Comparison of ENCODE assay signal across 8 mouse cellular contexts in the genomic region with DNA sequence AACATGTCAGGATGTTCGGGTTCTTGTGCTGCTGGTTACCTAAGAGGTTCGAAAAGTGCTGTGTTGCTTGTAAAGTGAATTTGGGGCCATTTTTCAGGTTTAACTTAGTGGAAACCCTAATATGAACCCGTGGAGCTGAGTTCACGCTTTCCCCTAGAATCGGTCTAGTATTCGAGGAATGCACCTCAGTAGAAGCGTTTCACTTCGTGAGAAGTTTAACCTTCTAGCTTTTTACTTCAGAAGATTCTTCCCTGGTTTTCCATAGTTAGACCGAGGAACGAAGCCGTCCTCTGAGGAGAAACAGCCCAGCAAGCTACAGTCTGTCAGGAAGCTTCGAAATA. TPM values are rescaled to one million over a fixed set of nuclear protein-coding genes. Genes with fewer than 3 reads are reported as not detected.
DNase-seq lines count a peak whose midpoint lies in the region; ATAC-seq and TF ChIP-seq lines count a peak whose summit lies in the region.

No protein-coding gene starts in this region.

- no peak overlapping the region for H3K27ac ChIP-seq in layer of hippocampus, adult 2 months
- H3K27ac ChIP-seq in embryonic facial prominence, embryonic 10.5 days (replicated peaks): peak overlapping the region; percentile 95
- H3K27ac ChIP-seq in hindbrain, embryonic 15.5 days (replicated peaks): no peak overlapping the region
- H3K27ac ChIP-seq in midbrain, embryonic 16.5 days (ENCODE audit: low read length): no peak overlapping the region

- H3K9ac ChIP-seq in hindbrain, embryonic 15.5 days: peak overlapping the region; percentile 30; the same call in 1 of the 2 replicates
- H3K9ac ChIP-seq in midbrain, embryonic 16.5 days (ENCODE audit: low read depth, low read length): 0 out of 2 replicates have a peak overlapping the region, but pooled peaks have one; percentile 1

- no peaks in the 10 kb centered on the region for H3K9me3 ChIP-seq in embryonic facial prominence, embryonic 10.5 days
- H3K9me3 ChIP-seq in hindbrain, embryonic 15.5 days: no peaks in the 10 kb centered on the region
- no peaks in the 10 kb centered on the region for H3K9me3 ChIP-seq in midbrain, embryonic 16.5 days (replicated peaks; ENCODE audit: control insufficient read depth, low read length, poor library complexity, severe bottlenecking)

- WGBS in embryonic facial prominence, embryonic 10.5 days: 10% methylated on average over 12 of the region's 12 CpGs
- 12% methylated on average over 12 of the region's 12 CpGs for WGBS in hindbrain, embryonic 15.5 days
- 11% methylated on average over 12 of the region's 12 CpGs for WGBS in midbrain, embryonic 16.5 days

- 0 out of 2 replicates have a peak, but pooled peaks cover 5% of the 10 kb centered on the region for H3K27me3 ChIP-seq in embryonic facial prominence, embryonic 10.5 days (replicated peaks; ENCODE audit: low read depth, poor library complexity, severe bottlenecking)
- 0 out of 2 replicates have a peak, but pooled peaks cover 3% of the 10 kb centered on the region for H3K27me3 ChIP-seq in hindbrain, embryonic 15.5 days
- no peaks in the 10 kb centered on the region for H3K27me3 ChIP-seq in midbrain, embryonic 16.5 days (ENCODE audit: control insufficient read depth, insufficient read depth, low read depth, low read length)

- ATAC-seq in hindbrain, embryonic 15.5 days (ENCODE audit: low FRiP score, low read depth): peak; percentile 50
- peak; percentile 44 for ATAC-seq in midbrain, embryonic 16.5 days

- peak overlapping the region; percentile 75 for H3K4me3 ChIP-seq in layer of hippocampus, adult 2 months
- H3K4me3 ChIP-seq in embryonic facial prominence, embryonic 10.5 days: peak overlapping the region; percentile 97
- peak overlapping the region; percentile 83 for H3K4me3 ChIP-seq in hindbrain, embryonic 15.5 days
- H3K4me3 ChIP-seq in midbrain, embryonic 16.5 days (ENCODE audit: low read depth, low read length): peak overlapping the region; percentile 72

- H3K4me2 ChIP-seq in hindbrain, embryonic 15.5 days: peak overlapping the region; percentile 74
- H3K4me2 ChIP-seq in midbrain, embryonic 16.5 days (ENCODE audit: low read length): peak overlapping the region; percentile 51

- DNase-seq in layer of hippocampus, adult 2 months (ENCODE audit: low spot score in 2 of 2): no peak
- DNase-seq in layer of hippocampus, postnatal 36 days: no peak
- DNase-seq in embryonic facial prominence, embryonic 10.5 days (ENCODE audit: low spot score): no peak
- no peak for DNase-seq in urinary bladder, postnatal 4 days (ENCODE audit: low spot score in 2 of 2)
- DNase-seq in left cerebral cortex, adult 18-20 months (ENCODE audit: low spot score in 2 of 2): no peak
- no peak for DNase-seq in ovary, adult 18-20 months (ENCODE audit: low spot score)

- H3K36me3 ChIP-seq in embryonic facial prominence, embryonic 10.5 days (replicated peaks): peaks cover 14% of the 10 kb centered on the region
- H3K36me3 ChIP-seq in hindbrain, embryonic 15.5 days: peaks cover under 1% of the 10 kb centered on the region; the same call in 1 of the 2 replicates
- no peaks in the 10 kb centered on the region for H3K36me3 ChIP-seq in midbrain, embryonic 16.5 days (ENCODE audit: control insufficient read depth, insufficient read depth, low read length)

- H3K4me1 ChIP-seq in embryonic facial prominence, embryonic 10.5 days: peaks cover 18% of the 10 kb centered on the region
- peaks cover 28% of the 10 kb centered on the region for H3K4me1 ChIP-seq in hindbrain, embryonic 15.5 days (replicated peaks)
- H3K4me1 ChIP-seq in midbrain, embryonic 16.5 days (ENCODE audit: control insufficient read depth, insufficient read depth, low read length): peaks cover 18% of the 10 kb centered on the region

- no peak for TF ChIP-seq CTCF in layer of hippocampus, adult 2 months (conservative IDR thresholded peaks at IDR 0.05)

RNA-seq across cellular contexts. Expression of gene Eif2s2, which starts 0.3 kb away (rescaled TPM):
- total RNA-seq in layer of hippocampus, adult 2 months (2021): 10 to 100 TPM; 50.7 to 53.2 TPM
- 10 to 100 TPM; 53.5 to 55.3 TPM for total RNA-seq in layer of hippocampus, postnatal 36 days (2021)
- polyA plus RNA-seq in embryonic facial prominence, embryonic 10.5 days (2016; fragmentation: Nextera tagmentation; extraction: Ambion mirVana): 124 and 138 TPM in 2 replicates
- polyA plus RNA-seq in hindbrain, embryonic 15.5 days (2015; fragmentation: Nextera tagmentation; extraction: Ambion mirVana): 65.8 and 72.9 TPM in 2 replicates
- 69.3 and 72.3 TPM in 2 replicates for polyA plus RNA-seq in midbrain, embryonic 16.5 days (2015; fragmentation: Nextera tagmentation; extraction: Ambion mirVana)
- 10 to 100 TPM; 47.3 to 50.2 TPM for total RNA-seq in left cerebral cortex, adult 18-20 months (2021)
